Mouse (Mus musculus) kidney, embryonic 16.5 days (tissue): ENCODE results near the gene AW146154. TPM values are rescaled to one million over a fixed set of nuclear protein-coding genes. Genes with fewer than 3 reads are reported as not detected.
"Not testable (repeated sequence)": the region's sequence is repeated elsewhere in the genome, so short reads cannot be mapped to it uniquely, and the experiment has no call there.

Experiments used
- ATAC-seq: fragments of 200-750 bp; cut with Nextera tagmentation; 2 replicates; pipeline ENCODE4 v1.8.0; 2017; ENCODE audit warnings: moderate TSS enrichment; ENCODE audit not compliant: low FRiP score, low TSS enrichment
- H3K27ac ChIP-seq: fragments of 300-500 bp; sonication (generic); 2 replicates; pipeline ENCODE4 v1.5.1; 2014; ENCODE audit warnings: low read length
- H3K27me3 ChIP-seq: fragments of 300-500 bp; sonication (generic); 2 replicates; pipeline ENCODE4 v1.6.1; 2014; ENCODE audit warnings: low read length, control low read depth, mixed read lengths; ENCODE audit not compliant: insufficient read depth
- H3K36me3 ChIP-seq: fragments of 300-500 bp; sonication (generic); 2 replicates; pipeline ENCODE4 v1.6.1; 2014; ENCODE audit warnings: low read length, control low read depth, mixed read lengths; ENCODE audit not compliant: insufficient read depth
- H3K4me1 ChIP-seq: fragments of 300-500 bp; sonication (generic); 2 replicates; pipeline ENCODE4 v1.6.1; 2014; ENCODE audit warnings: low read length, control low read depth, mixed read lengths; ENCODE audit not compliant: insufficient read depth
- H3K4me2 ChIP-seq: fragments of 300-500 bp; sonication (generic); replicated peaks from 2 replicates; pipeline ENCODE4 v1.6.1; 2014; ENCODE audit warnings: low read depth, low read length
- H3K4me3 ChIP-seq: fragments of 300-500 bp; sonication (generic); 2 replicates; pipeline ENCODE4 v1.5.1; 2014; ENCODE audit warnings: mild to moderate bottlenecking, low read length
- H3K9ac ChIP-seq: fragments of 300-500 bp; sonication (generic); replicated peaks from 2 replicates; pipeline ENCODE4 v1.6.1; 2014; ENCODE audit warnings: low read length
- H3K9me3 ChIP-seq: fragments of 300-500 bp; sonication (generic); 2 replicates; pipeline ENCODE4 v1.6.1; 2016; ENCODE audit warnings: low read length, control low read depth
- WGBS: fragments of 180-500 bp; shearing (Covaris S2); extraction: QIAGEN DNeasy Blood & Tissue Kit; methylation state at CpG from one replicate; pipeline ENCODE4 v1.1.7; 2014; 5-methylcytosine and 5-hydroxymethylcytosine counted together
- polyA plus RNA-seq: library from polyadenylated mRNA; unstranded; fragments of >200 nt; fragmentation: Nextera tagmentation; extraction: Ambion mirVana; gene quantifications from 2 replicates; pipeline ENCODE4 v1.2.1, GENCODE M21; 2015

Gene AW146154
- polyA plus RNA-seq, 1 experiment from 2014 or later = 13.8 TPM

DNA sequence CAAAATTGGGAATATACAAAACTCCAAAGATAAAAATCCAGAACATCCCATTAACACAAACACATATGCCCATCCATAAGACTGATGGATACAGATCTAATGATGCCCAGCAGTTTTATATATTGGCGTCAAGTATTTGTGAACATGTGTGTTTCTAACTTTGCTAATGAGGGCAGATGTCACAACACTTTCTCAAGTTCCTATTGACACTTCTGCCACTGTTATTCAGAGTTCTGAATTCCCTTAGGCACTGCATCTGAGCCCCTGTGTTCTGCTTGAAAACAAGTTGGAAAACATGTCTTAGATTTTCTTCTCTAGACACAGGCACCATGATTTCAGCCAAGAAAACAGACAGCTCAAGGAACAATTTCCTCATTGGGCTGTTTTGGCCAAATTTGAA lies 51.1 kb downstream of the AW146154 start, which contains the start of gene Vmn2r57:
Vmn2r57 (minus strand) TSS at position 101 of the 400 bp plus-strand sequence.
- H3K27ac ChIP-seq, H3K4me1 ChIP-seq, H3K9me3 ChIP-seq, H3K4me3 ChIP-seq, H3K4me2 ChIP-seq, H3K36me3 ChIP-seq, ATAC-seq, H3K27me3 ChIP-seq, H3K9ac ChIP-seq: not testable (repeated sequence)
- 76% methylated on average over 1 of the region's 1 CpGs for WGBS

Other genes starting within 250 kb of the AW146154 start
- gene AI987944, start 106.5 kb downstream of the AW146154 start, polyA plus RNA-seq = 13.0 and 13.9 TPM in 2 replicates
- 0.21 and 0.32 TPM in 2 replicates for gene Vmn2r57, start 51.2 kb downstream of the AW146154 start, polyA plus RNA-seq
- gene Gm20449, start 473 bp downstream of the AW146154 start, polyA plus RNA-seq = 0.05 and 0.09 TPM in 2 replicates
- gene Gm6871, start 73.8 kb upstream of the AW146154 start, polyA plus RNA-seq = 0.11 TPM in 1 of 2 replicates, not detected in the other
- gene 2610021A01Rik, start 99.3 kb upstream of the AW146154 start, polyA plus RNA-seq = 13.6 and 14.6 TPM in 2 replicates
- 12.6 and 13.5 TPM in 2 replicates for gene Zfp788, start 133.3 kb upstream of the AW146154 start, polyA plus RNA-seq